Mouse (Mus musculus) ES-Bruce4 (cell line): ENCODE measurements around the gene Nol4l. TPM values are rescaled to one million over a fixed set of nuclear protein-coding genes. Genes with fewer than 3 reads are reported as not detected.

ENCODE experiments used
- H3K27ac ChIP-seq: 2 replicates; pipeline ENCODE4 v1.5.1; 2012; ENCODE audit warnings: low read length, inconsistent platforms; ENCODE audit not compliant: insufficient read depth
- H3K27me3 ChIP-seq: 2 replicates; pipeline ENCODE4 v1.6.1; 2012; ENCODE audit warnings: mild to moderate bottlenecking, low read length, inconsistent platforms; ENCODE audit not compliant: control insufficient read depth, poor library complexity, insufficient read depth, severe bottlenecking
- H3K36me3 ChIP-seq: 2 replicates; pipeline ENCODE4 v1.6.1; 2012; ENCODE audit warnings: inconsistent platforms, mild to moderate bottlenecking, low read length, moderate library complexity; ENCODE audit not compliant: control insufficient read depth, poor library complexity, insufficient read depth, severe bottlenecking
- H3K4me1 ChIP-seq: one replicate; pipeline ENCODE4 v1.8.1; 2011; ENCODE audit warnings: low read length; ENCODE audit not compliant: control insufficient read depth, insufficient read depth
- H3K4me3 ChIP-seq: 2 replicates; pipeline ENCODE4 v1.5.1; 2011; ENCODE audit warnings: low read depth, mild to moderate bottlenecking, low read length
- H3K9ac ChIP-seq: 2 replicates; pipeline ENCODE4 v1.6.1; 2012; ENCODE audit warnings: low read depth, mild to moderate bottlenecking, inconsistent platforms; ENCODE audit not compliant: poor library complexity, severe bottlenecking
- H3K9me3 ChIP-seq: replicated peaks from 2 replicates; pipeline ENCODE4 v1.6.1; 2012; ENCODE audit warnings: mild to moderate bottlenecking, low read length, inconsistent platforms; ENCODE audit not compliant: control insufficient read depth, poor library complexity, insufficient read depth, severe bottlenecking
- CTCF ChIP-seq: IDR thresholded peaks from one replicate; pipeline ENCODE4 v1.8.1; 2011; ENCODE audit warnings: low read depth, low read length
- EP300 ChIP-seq: IDR thresholded peaks from 2 replicates; pipeline ENCODE4 v1.6.1; 2011; ENCODE audit warnings: low read depth, low read length; ENCODE audit not compliant: insufficient read depth
- POLR2A ChIP-seq: IDR thresholded peaks from one replicate; pipeline ENCODE4 v1.8.1; 2011; ENCODE audit warnings: low read length; ENCODE audit not compliant: insufficient read depth
- polyA plus RNA-seq: library from polyadenylated mRNA; stranded (reverse); fragments of >200 nt; gene quantifications from 2 replicates; pipeline ENCODE4 v1.2.4, GENCODE M21; 2011; ENCODE audit warnings: low read depth; ENCODE audit not compliant: missing spikeins, insufficient read depth, insufficient read length

Nol4l gene
- polyA plus RNA-seq, 1 experiment: 11.5 TPM

DNA sequence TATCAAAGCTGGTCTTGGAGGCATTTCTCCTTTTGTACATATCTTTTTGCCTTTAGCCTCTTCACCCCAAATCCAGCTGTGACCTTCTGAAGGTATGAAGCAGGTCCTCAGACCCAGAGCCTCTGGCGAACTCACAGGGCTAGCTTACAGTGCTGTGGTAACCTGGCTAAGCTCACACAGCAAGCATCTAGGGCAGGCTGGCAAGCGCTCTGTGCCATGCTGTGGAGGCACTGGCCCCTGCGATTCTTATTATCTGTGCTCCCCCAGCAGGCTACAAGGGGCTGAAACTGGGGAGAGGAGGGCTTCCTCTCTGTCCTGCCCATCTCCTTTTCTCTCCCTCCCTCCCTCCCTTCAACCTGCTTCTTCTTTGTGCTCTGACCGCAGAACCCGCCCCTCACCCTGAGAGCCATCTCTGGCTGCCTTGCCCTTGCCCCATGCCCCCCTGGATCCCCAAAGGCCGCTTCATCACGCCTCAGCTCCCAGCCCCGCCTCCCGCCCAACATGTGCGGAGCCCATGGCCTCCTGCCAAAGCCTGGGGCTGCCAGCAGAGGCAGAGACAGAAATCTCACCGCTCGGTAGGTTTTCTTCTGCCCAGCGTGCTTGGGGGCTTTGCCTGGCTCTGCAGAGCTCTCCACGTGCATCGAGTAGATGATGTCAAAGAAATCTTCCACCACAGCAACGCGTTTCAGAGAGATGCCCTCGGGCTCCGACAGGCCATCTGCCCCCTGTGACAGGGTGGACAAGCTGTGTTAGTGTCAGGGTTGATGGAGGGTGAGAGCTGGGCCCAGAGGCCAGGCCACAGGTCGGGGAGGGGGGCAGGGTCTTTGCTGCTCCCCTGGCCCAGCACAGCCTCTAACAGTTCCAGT is 46.4 kb downstream of the Nol4l start:
- no peak overlapping the region for H3K9ac ChIP-seq
- TF ChIP-seq CTCF (no peak), POLR2A (no peak), EP300 (no peak)
- H3K27ac ChIP-seq: no peak overlapping the region
- H3K9me3 ChIP-seq: no peaks in the 10 kb centered on the region
- H3K36me3 ChIP-seq: no peaks in the 10 kb centered on the region
- H3K4me3 ChIP-seq: no peak overlapping the region
- no peaks in the 10 kb centered on the region for H3K27me3 ChIP-seq
- no peaks in the 10 kb centered on the region for H3K4me1 ChIP-seq

DNA sequence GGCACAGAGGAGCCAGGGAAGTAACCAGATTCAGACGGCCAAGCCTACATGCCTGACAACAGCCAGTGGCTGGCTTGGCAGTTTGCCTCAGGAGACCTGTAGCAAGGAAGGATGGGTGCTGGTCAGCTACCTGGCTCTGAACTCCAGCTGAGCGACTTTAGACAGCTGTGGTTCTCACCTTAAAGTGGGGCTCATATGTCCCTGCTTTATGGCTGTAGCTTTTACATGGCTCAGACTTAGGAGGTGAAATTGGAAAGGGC is 48.0 kb downstream of the Nol4l start:
- Histone ChIP-seq H3K27me3 (no peaks in the 10 kb centered on the region), H3K4me1 (no peaks in the 10 kb centered on the region), H3K4me3 (no peak overlapping the region), H3K27ac (no peak overlapping the region), H3K9me3 (no peaks in the 10 kb centered on the region), H3K9ac (no peak overlapping the region), H3K36me3 (no peaks in the 10 kb centered on the region)
- TF ChIP-seq EP300 (no peak), POLR2A (no peak), CTCF (no peak)

DNA sequence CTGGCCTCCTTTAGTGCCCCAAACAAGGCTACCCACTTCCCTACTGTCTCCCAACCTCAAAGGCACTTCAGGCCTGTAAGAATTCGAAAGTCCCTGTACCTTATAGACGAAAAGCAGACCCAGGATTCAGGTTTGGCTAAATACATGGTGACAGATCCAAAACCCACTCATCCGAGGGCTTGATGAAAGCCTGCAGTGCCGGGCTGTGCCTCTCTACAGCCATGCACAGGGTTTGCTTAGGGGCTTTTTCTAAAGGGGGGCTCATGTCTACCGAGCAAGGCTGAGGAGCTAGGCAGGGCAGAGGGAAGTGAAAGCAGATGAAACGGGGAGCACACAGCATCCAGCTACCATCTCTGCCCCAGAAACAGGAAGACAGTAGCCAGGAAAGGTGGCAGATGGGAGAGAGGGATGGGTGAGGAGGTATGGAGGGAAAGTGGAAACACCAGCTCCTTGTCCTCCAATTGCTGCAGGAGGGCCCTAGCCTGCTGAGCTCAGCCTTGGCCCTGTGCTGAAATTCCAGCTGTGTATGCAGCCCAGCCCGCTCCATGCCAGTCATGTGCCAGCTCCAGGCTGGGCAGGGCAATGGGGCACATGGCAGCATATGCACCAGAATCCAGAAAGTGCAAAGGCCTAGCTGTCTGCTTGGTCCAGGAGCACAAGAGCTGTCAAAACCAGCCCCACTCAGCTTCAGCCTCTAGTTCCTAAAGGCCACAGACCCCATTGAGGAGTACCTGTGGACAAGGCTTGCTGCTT is 48.5 kb downstream of the Nol4l start:
- no peaks in the 10 kb centered on the region for H3K36me3 ChIP-seq
- no peak overlapping the region for H3K9ac ChIP-seq

DNA sequence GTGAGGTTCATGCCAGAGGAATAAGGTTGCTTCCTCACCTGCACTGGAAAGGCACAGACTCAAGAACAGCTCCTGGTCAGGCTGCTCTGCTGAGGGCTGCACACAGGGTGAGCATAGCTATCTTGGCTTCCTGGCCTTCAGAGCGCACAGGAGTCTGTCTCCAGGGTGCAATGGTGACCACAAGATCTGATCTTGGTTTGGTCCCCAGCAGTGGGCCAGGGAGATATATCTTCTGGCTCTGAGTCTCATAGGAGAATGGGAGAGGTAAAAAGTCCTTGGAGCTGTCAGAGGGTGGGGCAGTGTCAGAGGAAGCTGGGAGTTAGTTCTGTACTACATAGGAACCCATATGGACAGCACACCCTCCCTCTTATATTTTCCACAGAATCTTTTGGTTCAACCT is 50.3 kb downstream of the Nol4l start:
- Histone ChIP-seq H3K27ac (no peak overlapping the region), H3K27me3 (no peaks in the 10 kb centered on the region)

More for the DNA sequence above, 48.5 kb downstream of the Nol4l start:
- Histone ChIP-seq H3K27me3 (no peaks in the 10 kb centered on the region), H3K9me3 (no peaks in the 10 kb centered on the region), H3K4me1 (no peaks in the 10 kb centered on the region), H3K4me3 (no peak overlapping the region), H3K27ac (no peak overlapping the region)
- TF ChIP-seq CTCF (no peak), EP300 (no peak), POLR2A (no peak)

DNA sequence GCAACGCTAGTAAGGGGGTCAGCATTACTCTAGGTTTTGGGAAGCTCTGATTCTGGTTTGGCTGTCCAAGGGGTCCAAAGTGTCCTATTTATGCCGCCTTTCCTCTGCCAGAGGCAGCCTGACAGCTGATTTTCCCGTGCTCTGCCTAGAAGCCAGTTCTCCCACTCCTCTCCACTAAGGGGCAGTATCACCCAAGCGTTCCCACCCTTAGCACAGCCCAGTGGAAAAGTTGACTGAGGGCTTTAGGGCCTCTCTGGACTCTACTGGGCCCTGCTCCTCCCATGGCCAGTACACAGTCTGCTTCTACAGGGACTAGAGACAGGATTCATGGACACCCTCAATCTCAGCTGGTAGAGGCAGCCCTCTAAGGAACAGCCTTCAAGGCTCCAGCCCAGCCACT is 51.2 kb downstream of the Nol4l start:
- Histone ChIP-seq H3K36me3 (no peaks in the 10 kb centered on the region), H3K27me3 (no peaks in the 10 kb centered on the region), H3K9me3 (no peaks in the 10 kb centered on the region), H3K9ac (no peak overlapping the region), H3K4me1 (no peaks in the 10 kb centered on the region), H3K27ac (no peak overlapping the region), H3K4me3 (no peak overlapping the region)
- TF ChIP-seq EP300 (no peak), CTCF (peak; percentile 89), POLR2A (no peak)

More for the DNA sequence above, 50.3 kb downstream of the Nol4l start:
- Histone ChIP-seq H3K36me3 (no peaks in the 10 kb centered on the region), H3K9ac (no peak overlapping the region), H3K4me3 (no peak overlapping the region), H3K9me3 (no peaks in the 10 kb centered on the region), H3K4me1 (no peaks in the 10 kb centered on the region)
- TF ChIP-seq CTCF (no peak), EP300 (no peak), POLR2A (no peak)

DNA sequence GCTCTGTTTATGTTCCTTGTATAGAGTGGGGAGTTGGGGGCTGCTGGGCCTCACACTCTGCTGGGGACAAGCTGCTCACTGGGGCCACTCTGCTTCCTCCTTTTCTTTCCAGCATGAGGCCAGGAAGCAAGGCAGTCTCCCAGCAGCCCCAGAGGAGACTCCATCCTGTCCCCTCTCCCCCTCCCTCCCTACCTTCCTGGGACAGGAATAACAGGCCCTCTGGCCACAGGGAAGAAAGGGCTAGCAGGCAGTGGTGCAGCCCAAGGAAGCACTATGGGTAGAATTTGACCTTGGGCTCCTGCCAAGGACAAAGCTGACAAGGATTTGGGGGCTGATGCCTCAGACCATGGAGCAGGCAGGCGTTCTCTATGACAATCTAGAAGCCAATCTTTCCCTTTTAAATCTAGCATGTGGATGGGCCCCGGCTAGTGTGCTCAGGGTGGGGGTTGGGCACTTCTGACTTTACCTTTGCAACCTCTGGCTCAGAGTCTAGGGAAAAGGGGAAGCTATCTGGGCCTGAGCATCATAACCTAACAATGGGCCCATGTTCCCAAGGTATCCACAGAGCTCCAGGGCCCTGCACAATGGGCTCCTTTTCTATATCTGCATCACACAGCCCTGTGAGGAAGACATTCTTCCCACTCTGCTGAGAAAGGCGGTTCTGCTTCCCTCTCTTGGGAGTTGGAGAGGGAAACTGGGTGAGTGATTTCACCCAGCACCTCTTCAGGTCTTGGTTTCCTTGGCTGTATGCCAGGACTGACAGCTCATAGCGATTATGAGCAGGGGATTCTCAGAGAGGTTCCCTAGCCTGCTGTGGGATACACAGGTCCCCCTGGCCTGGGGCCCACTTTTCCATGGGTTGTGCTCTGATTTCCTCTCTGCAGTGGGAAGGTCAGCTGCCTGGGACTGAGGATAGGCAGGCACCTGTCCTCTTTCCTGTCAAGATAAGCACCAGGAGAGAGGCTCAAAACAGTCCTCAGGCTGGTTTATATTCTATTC is 54.4 kb downstream of the Nol4l start:
- no peaks in the 10 kb centered on the region for H3K27me3 ChIP-seq
- no peaks in the 10 kb centered on the region for H3K4me1 ChIP-seq

More for the DNA sequence above, 54.4 kb downstream of the Nol4l start:
- Histone ChIP-seq H3K9me3 (no peaks in the 10 kb centered on the region), H3K36me3 (no peaks in the 10 kb centered on the region), H3K9ac (no peak overlapping the region), H3K27ac (no peak overlapping the region), H3K4me3 (no peak overlapping the region)
- no peak for TF ChIP-seq POLR2A
- TF ChIP-seq CTCF: no peak
